Mouse (Mus musculus) lung, postnatal 0 days (tissue): Measurements from ENCODE around the gene St3gal4.

Experiments
- CTCF ChIP-seq: IDR thresholded peaks from 2 replicates; pipeline ENCODE4 v1.5.1; 2016; ENCODE audit warnings: antibody characterized with exemption, mild to moderate bottlenecking
- EP300 ChIP-seq: IDR thresholded peaks from 2 replicates; pipeline ENCODE4 v1.6.1; 2016; ENCODE audit warnings: antibody characterized with exemption, mild to moderate bottlenecking, control low read depth

GRCm38 (mm10) chr9:35128995-35129418 is 9.9 kb upstream of the St3gal4 start:
- no peak for TF ChIP-seq CTCF
- no peak for TF ChIP-seq EP300
